Mouse (Mus musculus) intestine, embryonic 16.5 days (tissue): Measurements from ENCODE around the gene Gm28043. TPM values are rescaled to one million over a fixed set of nuclear protein-coding genes. Genes with fewer than 3 reads are reported as not detected.

ENCODE experiments used
- ATAC-seq: fragments of 200-750 bp; cut with Nextera tagmentation; 2 replicates; pipeline ENCODE4 v1.8.0; 2017; ENCODE audit warnings: moderate TSS enrichment, moderate library complexity
- H3K27ac ChIP-seq: fragments of 300-500 bp; sonication (generic); 2 replicates; pipeline ENCODE4 v1.5.1; 2014; ENCODE audit warnings: mild to moderate bottlenecking, low read length
- H3K27me3 ChIP-seq: fragments of 300-500 bp; sonication (generic); replicated peaks from 2 replicates; pipeline ENCODE4 v1.6.1; 2014; ENCODE audit warnings: low read length, control low read depth, mixed read lengths; ENCODE audit not compliant: control insufficient read depth, insufficient read depth
- H3K36me3 ChIP-seq: fragments of 300-500 bp; sonication (generic); 2 replicates; pipeline ENCODE4 v1.6.1; 2014; ENCODE audit warnings: low read length, control low read depth; ENCODE audit not compliant: control insufficient read depth, insufficient read depth
- H3K4me1 ChIP-seq: fragments of 300-500 bp; sonication (generic); 2 replicates; pipeline ENCODE4 v1.6.1; 2014; ENCODE audit warnings: low read length, control low read depth, mixed read lengths; ENCODE audit not compliant: control insufficient read depth, insufficient read depth
- H3K4me2 ChIP-seq: fragments of 300-500 bp; sonication (generic); 2 replicates; pipeline ENCODE4 v1.6.1; 2014; ENCODE audit warnings: low read depth, low read length, control low read depth
- H3K4me3 ChIP-seq: fragments of 300-500 bp; sonication (generic); 2 replicates; pipeline ENCODE4 v1.5.1; 2014; ENCODE audit warnings: mild to moderate bottlenecking, low read length
- H3K9ac ChIP-seq: fragments of 300-500 bp; sonication (generic); 2 replicates; pipeline ENCODE4 v1.6.1; 2014; ENCODE audit warnings: low read depth, low read length
- H3K9me3 ChIP-seq: fragments of 300-500 bp; sonication (generic); 2 replicates; pipeline ENCODE4 v1.6.1; 2016; ENCODE audit warnings: low read length, control low read depth; ENCODE audit not compliant: control insufficient read depth
- WGBS: fragments of 180-500 bp; shearing (Covaris S2); extraction: QIAGEN DNeasy Blood & Tissue Kit; methylation state at CpG from one replicate; pipeline ENCODE4 v1.1.7; 2014; 5-methylcytosine and 5-hydroxymethylcytosine counted together
- polyA plus RNA-seq: library from polyadenylated mRNA; unstranded; fragments of >200 nt; fragmentation: Nextera tagmentation; extraction: Ambion mirVana; gene quantifications from 2 replicates; pipeline ENCODE4 v1.2.1, GENCODE M21; 2015

The Gm28043 gene
- polyA plus RNA-seq, 1 experiment from 2014 or later: 2.0 TPM

GRCm38 (mm10) chr17:29637377-29637776 is 22.7 kb downstream of the Gm28043 start:
- H3K36me3 ChIP-seq: peaks cover 23% of the 10 kb centered on the region
- H3K9me3 ChIP-seq: no peaks in the 10 kb centered on the region

GRCm38 (mm10) chr17:29637895-29638294 is 23.2 kb downstream of the Gm28043 start:
- H3K4me1 ChIP-seq: no peaks in the 10 kb centered on the region
- no peak overlapping the region for H3K27ac ChIP-seq
- no peak for ATAC-seq
- H3K36me3 ChIP-seq: peaks cover 23% of the 10 kb centered on the region
- no peak overlapping the region for H3K4me3 ChIP-seq
- no peak overlapping the region for H3K9ac ChIP-seq
- H3K4me2 ChIP-seq: no peak overlapping the region
- no peaks in the 10 kb centered on the region for H3K27me3 ChIP-seq
- H3K9me3 ChIP-seq: no peaks in the 10 kb centered on the region
- WGBS: 67% methylated on average over 8 of the region's 8 CpGs

More at GRCm38 (mm10) chr17:29637377-29637776, 22.7 kb downstream of the Gm28043 start:
- ATAC-seq: no peak
- no peak overlapping the region for H3K9ac ChIP-seq
- H3K4me3 ChIP-seq: no peak overlapping the region
- no peak overlapping the region for H3K4me2 ChIP-seq
- no peaks in the 10 kb centered on the region for H3K27me3 ChIP-seq
- no peak overlapping the region for H3K27ac ChIP-seq
- WGBS: 87% methylated on average over 4 of the region's 4 CpGs
- no peaks in the 10 kb centered on the region for H3K4me1 ChIP-seq

DNA sequence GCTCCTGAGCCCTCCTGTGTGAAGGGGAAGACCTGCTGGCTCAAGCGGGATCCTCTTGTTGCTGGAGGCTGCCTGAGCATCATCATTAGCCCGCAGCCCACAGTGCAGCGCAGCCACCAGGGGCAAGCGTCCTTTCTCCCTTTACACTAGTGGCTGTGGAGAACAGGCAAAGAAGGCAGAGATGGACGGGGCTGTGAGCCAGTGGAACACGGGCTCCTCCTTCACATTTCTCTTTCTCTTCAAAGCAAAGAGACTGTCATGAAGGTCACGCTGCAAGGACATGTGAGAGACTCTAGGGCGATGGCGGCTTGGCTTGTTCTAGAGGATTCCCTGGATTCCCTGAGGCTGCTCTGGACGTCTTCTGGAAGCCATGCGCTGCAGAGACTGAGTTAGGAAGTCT is 26.3 kb downstream of the Gm28043 start:
- ATAC-seq: no peak
- Histone ChIP-seq H3K4me3 (no peak overlapping the region), H3K27ac (no peak overlapping the region), H3K9ac (no peak overlapping the region), H3K4me2 (no peak overlapping the region), H3K36me3 (peaks cover 23% of the 10 kb centered on the region), H3K4me1 (no peaks in the 10 kb centered on the region), H3K9me3 (no peaks in the 10 kb centered on the region), H3K27me3 (no peaks in the 10 kb centered on the region)
- 93% methylated on average over 11 of the region's 11 CpGs for WGBS

GRCm38 (mm10) chr17:29642219-29642618 is 27.5 kb downstream of the Gm28043 start:
- 61% methylated on average over 3 of the region's 3 CpGs for WGBS
- Histone ChIP-seq H3K4me3 (no peak overlapping the region), H3K9ac (no peak overlapping the region), H3K27ac (no peak overlapping the region), H3K4me1 (no peaks in the 10 kb centered on the region), H3K9me3 (no peaks in the 10 kb centered on the region), H3K4me2 (no peak overlapping the region), H3K36me3 (peaks cover 13% of the 10 kb centered on the region), H3K27me3 (no peaks in the 10 kb centered on the region)
- ATAC-seq: no peak

DNA sequence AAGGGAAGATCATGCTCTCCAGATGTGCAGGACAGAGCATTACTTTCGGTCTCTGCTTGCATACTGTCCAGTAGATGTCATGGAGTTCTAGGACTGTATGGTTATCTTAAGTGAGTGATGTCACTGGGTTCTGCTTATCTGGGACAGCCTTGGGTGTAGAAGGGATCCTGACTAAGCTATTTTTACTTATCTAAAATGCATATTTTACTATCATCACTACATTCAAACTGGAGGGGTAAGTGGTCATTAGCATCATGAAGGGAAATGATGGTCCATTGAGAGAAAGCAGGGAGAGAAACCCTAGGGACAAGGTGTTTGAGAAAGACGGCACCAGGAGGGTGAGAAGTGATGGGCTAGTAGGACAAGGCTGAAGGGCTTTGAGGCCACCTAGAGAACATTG is 43.6 kb downstream of the Gm28043 start:
- H3K27me3 ChIP-seq: no peaks in the 10 kb centered on the region
- no peak overlapping the region for H3K9ac ChIP-seq
- 0 out of 2 replicates have a peak, but pooled peaks cover 3% of the 10 kb centered on the region for H3K36me3 ChIP-seq
- WGBS: 79% methylated on average over 2 of the region's 2 CpGs
- H3K4me3 ChIP-seq: no peak overlapping the region
- peaks cover 4% of the 10 kb centered on the region; the same call in 1 of the 2 replicates for H3K4me1 ChIP-seq
- no peak for ATAC-seq
- H3K27ac ChIP-seq: no peak overlapping the region
- H3K9me3 ChIP-seq: no peaks in the 10 kb centered on the region
- no peak overlapping the region for H3K4me2 ChIP-seq

DNA sequence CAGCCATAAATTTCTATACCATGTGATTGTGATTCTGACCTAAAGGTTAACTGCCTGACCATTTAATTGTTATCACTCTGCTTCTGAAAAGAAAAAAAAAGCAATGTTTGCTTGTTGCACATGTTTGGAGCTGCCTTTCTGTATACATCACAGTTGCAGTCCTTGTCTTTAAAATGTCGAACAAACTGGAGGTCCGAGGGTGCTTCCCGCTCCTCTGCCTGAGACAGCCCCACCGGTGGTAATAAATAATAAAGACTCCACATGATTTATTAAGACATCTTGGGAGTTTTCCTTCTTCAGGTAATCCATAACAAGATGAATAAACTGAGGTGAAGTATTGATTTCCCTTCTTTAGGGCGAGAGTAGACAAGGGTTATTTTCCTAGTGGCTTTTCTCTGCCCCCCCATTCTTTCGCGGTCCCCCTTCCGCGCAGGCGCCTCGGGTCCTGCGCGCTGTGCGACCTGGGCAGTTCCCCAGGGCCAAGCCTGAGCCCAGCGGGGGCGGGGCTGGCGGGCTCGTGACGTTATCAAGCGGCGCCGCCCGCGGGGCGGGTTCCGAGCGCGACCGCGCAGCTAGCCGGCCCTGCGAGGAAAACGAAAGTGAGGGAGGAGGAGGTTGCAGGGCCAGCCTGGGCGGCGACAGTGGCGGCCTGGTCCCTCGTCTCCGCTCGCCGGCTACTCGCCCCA is 45.5 kb downstream of the Gm28043 start, which contains the start of gene Cmtr1:
TSS of gene Cmtr1 (plus strand) at position 520 of the 686 bp plus-strand sequence.
- Histone ChIP-seq H3K4me1 (peaks cover 4% of the 10 kb centered on the region; the same call in 1 of the 2 replicates), H3K36me3 (0 out of 2 replicates have a peak, but pooled peaks cover 3% of the 10 kb centered on the region), H3K27me3 (no peaks in the 10 kb centered on the region), H3K9me3 (no peaks in the 10 kb centered on the region), H3K4me3 (peak within 1 kb of the TSS; percentile 98), H3K9ac (peak within 1 kb of the TSS; percentile 97), H3K27ac (peak within 1 kb of the TSS; percentile 94), H3K4me2 (peak within 1 kb of the TSS; percentile 88)
- WGBS: under 1% methylated on average over 41 of the region's 41 CpGs
- ATAC-seq: peak; percentile 99

- no peaks in the 10 kb centered on the region for H3K9me3 ChIP-seq
- peaks cover 4% of the 10 kb centered on the region; the same call in 1 of the 2 replicates for H3K4me1 ChIP-seq
- ATAC-seq: no peak
- H3K9ac ChIP-seq: peak overlapping the region; percentile 97
- WGBS: under 1% methylated on average over 36 of the region's 41 CpGs
- peak overlapping the region; percentile 98 for H3K4me3 ChIP-seq
- peak overlapping the region; percentile 94 for H3K27ac ChIP-seq
- H3K4me2 ChIP-seq: peak overlapping the region; percentile 88
- 0 out of 2 replicates have a peak, but pooled peaks cover 3% of the 10 kb centered on the region for H3K36me3 ChIP-seq
- no peaks in the 10 kb centered on the region for H3K27me3 ChIP-seq
Measured at GRCm38 (mm10) chr17:29660762-29661391, 46.2 kb downstream of the Gm28043 start.

DNA sequence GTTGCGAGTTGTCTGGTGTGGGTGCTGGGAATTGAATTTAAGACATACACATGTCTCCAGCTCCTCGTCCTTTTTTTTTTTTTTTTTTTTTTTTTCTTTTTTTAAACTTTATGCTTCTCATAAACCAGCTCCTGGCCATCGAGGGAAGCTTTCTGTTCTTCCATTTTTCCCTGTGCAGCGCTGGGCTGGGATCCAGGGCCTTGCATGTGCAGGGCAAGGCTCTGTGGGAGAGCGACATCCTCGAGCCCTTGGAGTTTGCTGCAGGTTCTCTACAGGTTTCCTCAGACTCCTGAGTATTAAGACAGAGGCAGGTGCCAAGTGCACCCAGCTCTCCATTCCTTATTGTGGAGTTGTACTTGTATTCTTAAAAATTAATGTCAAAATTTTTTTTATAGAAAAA is 47.5 kb downstream of the Gm28043 start:
- no peaks in the 10 kb centered on the region for H3K27me3 ChIP-seq
- 85% methylated on average over 6 of the region's 6 CpGs for WGBS
- H3K4me3 ChIP-seq: no peak overlapping the region
- H3K4me1 ChIP-seq: peaks cover 4% of the 10 kb centered on the region; the same call in 1 of the 2 replicates
- no peak overlapping the region for H3K9ac ChIP-seq
- H3K36me3 ChIP-seq: 0 out of 2 replicates have a peak, but pooled peaks cover 3% of the 10 kb centered on the region
- H3K4me2 ChIP-seq: no peak overlapping the region
- no peak for ATAC-seq
- H3K9me3 ChIP-seq: no peaks in the 10 kb centered on the region
- no peak overlapping the region for H3K27ac ChIP-seq

DNA sequence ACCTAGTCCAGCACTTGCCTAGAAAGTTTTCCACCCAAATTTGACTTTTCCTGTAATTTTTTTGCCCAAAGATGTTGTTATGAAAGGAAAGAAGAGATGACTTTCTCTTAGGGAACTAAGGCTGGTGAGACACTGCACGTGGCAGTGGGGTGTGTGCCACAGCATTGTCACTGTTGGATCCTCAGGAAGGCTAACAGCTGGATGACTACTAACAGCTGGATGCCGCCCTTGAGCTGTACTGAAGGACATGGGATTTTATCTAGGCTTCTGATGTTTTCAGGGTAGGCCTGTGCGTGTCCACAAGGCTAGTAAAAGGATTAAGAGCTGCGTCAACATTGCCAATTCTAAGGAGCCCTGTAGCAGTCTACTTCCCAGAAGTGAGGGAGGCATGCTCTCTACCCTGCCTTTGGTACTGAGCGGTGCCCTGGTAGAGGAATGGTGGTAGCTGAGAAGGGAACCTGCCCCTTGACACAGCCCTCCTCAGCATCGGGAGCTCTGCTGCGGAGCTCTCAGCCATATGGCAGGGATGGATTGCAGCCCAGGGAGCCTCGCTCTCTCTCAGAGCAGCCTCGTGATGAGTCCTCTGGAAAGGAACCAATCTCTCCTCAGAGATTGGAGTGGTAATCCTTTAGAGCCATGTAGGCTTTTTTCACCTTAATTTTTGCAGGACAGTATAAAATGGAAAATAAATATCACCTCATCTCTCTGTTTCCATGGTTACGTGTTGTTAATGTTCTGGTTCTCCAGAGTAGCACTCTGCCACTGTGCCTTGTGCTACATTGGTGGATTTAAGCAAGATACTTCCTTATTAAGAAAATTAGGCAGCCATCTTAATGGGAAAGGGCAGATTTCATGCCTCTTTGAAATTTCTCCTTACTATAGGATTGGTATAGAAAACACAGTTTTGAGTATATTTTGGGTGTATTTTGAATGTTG is 53.6 kb downstream of the Gm28043 start:
- no peaks in the 10 kb centered on the region for H3K27me3 ChIP-seq
- 78% methylated on average over 10 of the region's 10 CpGs for WGBS
- H3K4me3 ChIP-seq: no peak overlapping the region
- peaks cover 6% of the 10 kb centered on the region; the same call in 1 of the 2 replicates for H3K36me3 ChIP-seq
- no peak overlapping the region for H3K4me2 ChIP-seq
- no peaks in the 10 kb centered on the region for H3K9me3 ChIP-seq
- H3K4me1 ChIP-seq: peaks cover 2% of the 10 kb centered on the region; the same call in 1 of the 2 replicates
- no peak overlapping the region; the same call in 1 of the 2 replicates for H3K9ac ChIP-seq
- no peak overlapping the region for H3K27ac ChIP-seq
- ATAC-seq: no peak
